Mouse (Mus musculus): Measurements from ENCODE around the gene Des.

Gene Des

DNA sequence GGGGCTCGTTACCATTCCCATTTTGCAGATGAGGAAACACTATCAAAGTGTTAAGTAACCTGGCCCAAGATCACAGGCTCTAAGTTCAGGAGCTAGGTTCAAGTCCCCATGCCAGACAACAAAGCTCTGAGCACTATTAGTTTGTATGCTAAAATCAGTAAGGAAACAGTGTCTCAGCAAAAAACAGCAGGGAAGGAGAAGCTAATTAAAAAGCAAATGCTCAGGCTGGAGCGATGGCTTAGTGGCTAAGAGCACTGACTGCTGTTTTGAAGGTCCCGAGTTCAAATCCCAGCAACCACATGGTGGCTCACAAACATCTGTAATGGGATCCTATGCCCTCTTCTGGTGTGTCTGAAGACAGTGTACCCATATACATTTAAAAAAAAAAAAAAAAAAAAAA lies 52.1 kb downstream of the Des start:
- DNase-seq (ENCODE audit: low read depth in 1 of 2, low spot score in 2 of 2) = no peak

GRCm38 (mm10) chr1:75413749-75414148 lies 53.6 kb downstream of the Des start:
- DNase-seq (ENCODE audit: low read depth in 1 of 2, low spot score in 2 of 2) = no peak
